Mouse (Mus musculus) hindbrain, embryonic 15.5 days (tissue): Measurements from ENCODE around the gene Eif4e. TPM values are rescaled to one million over a fixed set of nuclear protein-coding genes. Genes with fewer than 3 reads are reported as not detected.

Experiments used
- ATAC-seq: fragments of 200-750 bp; cut with Nextera tagmentation; 2 replicates; pipeline ENCODE4 v1.8.0; 2017; ENCODE audit warnings: low read depth, moderate number of reproducible peaks, moderate TSS enrichment; ENCODE audit not compliant: low FRiP score
- H3K27ac ChIP-seq: fragments of 300-500 bp; sonication (generic); replicated peaks from 2 replicates; pipeline ENCODE4 v1.5.1; 2015; ENCODE audit warnings: mild to moderate bottlenecking, inconsistent platforms
- H3K27me3 ChIP-seq: fragments of 300-500 bp; sonication (generic); 2 replicates; pipeline ENCODE4 v1.6.1; 2015; ENCODE audit warnings: control low read depth, inconsistent platforms
- H3K36me3 ChIP-seq: fragments of 300-500 bp; sonication (generic); 2 replicates; pipeline ENCODE4 v1.6.1; 2015; ENCODE audit warnings: control low read depth, inconsistent platforms
- H3K4me1 ChIP-seq: fragments of 300-500 bp; sonication (generic); replicated peaks from 2 replicates; pipeline ENCODE4 v1.6.1; 2015; ENCODE audit warnings: control low read depth, inconsistent platforms
- H3K4me2 ChIP-seq: fragments of 300-500 bp; sonication (generic); 2 replicates; pipeline ENCODE4 v1.6.1; 2015; ENCODE audit warnings: moderate library complexity, mild to moderate bottlenecking, inconsistent platforms
- H3K4me3 ChIP-seq: fragments of 300-500 bp; sonication (generic); 2 replicates; pipeline ENCODE4 v1.5.1; 2015; ENCODE audit warnings: mild to moderate bottlenecking, inconsistent platforms
- H3K9ac ChIP-seq: fragments of 300-500 bp; sonication (generic); 2 replicates; pipeline ENCODE4 v1.6.1; 2015; ENCODE audit warnings: inconsistent platforms
- H3K9me3 ChIP-seq: fragments of 300-500 bp; sonication (generic); 2 replicates; pipeline ENCODE4 v1.6.1; 2016; ENCODE audit warnings: control low read depth, inconsistent platforms
- WGBS: fragments of 180-500 bp; shearing (Covaris S2); methylation state at CpG from one replicate; pipeline ENCODE4 v1.1.7; 2015; 5-methylcytosine and 5-hydroxymethylcytosine counted together
- polyA plus RNA-seq: library from polyadenylated mRNA; unstranded; fragments of >200 nt; fragmentation: Nextera tagmentation; extraction: Ambion mirVana; gene quantifications from 2 replicates; pipeline ENCODE4 v1.2.1, GENCODE M21; 2015

Gene Eif4e
- polyA plus RNA-seq, 1 experiment from 2014 or later = 351 TPM

GRCm38 (mm10) chr3:138525494-138525893 lies 485 bp upstream of the Eif4e start:
- Histone ChIP-seq H3K27me3 (no peaks in the 10 kb centered on the region), H3K4me1 (peaks cover 21% of the 10 kb centered on the region), H3K9me3 (no peaks in the 10 kb centered on the region), H3K27ac (no peak overlapping the region), H3K36me3 (no peaks in the 10 kb centered on the region), H3K9ac (no peak overlapping the region), H3K4me3 (no peak overlapping the region), H3K4me2 (0 out of 2 replicates have a peak overlapping the region, but pooled peaks have one; percentile 83)
- WGBS = 48% methylated on average over 8 of the region's 8 CpGs
- no peak for ATAC-seq

- Histone ChIP-seq H3K9ac (peak overlapping the region; percentile 89), H3K9me3 (no peaks in the 10 kb centered on the region), H3K27me3 (no peaks in the 10 kb centered on the region), H3K4me2 (peak overlapping the region; percentile 83), H3K36me3 (no peaks in the 10 kb centered on the region), H3K4me1 (peaks cover 28% of the 10 kb centered on the region), H3K4me3 (peak overlapping the region; percentile 95), H3K27ac (peak overlapping the region; percentile 98)
- under 1% methylated on average over 59 of the region's 85 CpGs for WGBS
- ATAC-seq = peak; percentile 94
These were observed 1.1 kb downstream of the Eif4e start for GRCm38 (mm10) chr3:138526916-138527666.

GRCm38 (mm10) chr3:138527667-138528231 lies 1.8 kb downstream of the Eif4e start:
- WGBS = under 1% methylated on average over 39 of the region's 64 CpGs
- peak overlapping the region; percentile 95 for H3K4me3 ChIP-seq
- ATAC-seq = peak; percentile 78
- peaks cover 28% of the 10 kb centered on the region for H3K4me1 ChIP-seq
- peak overlapping the region; percentile 89 for H3K9ac ChIP-seq
- H3K27ac ChIP-seq = peak overlapping the region; percentile 98
- H3K4me2 ChIP-seq = peak overlapping the region; percentile 64
- H3K27me3 ChIP-seq = no peaks in the 10 kb centered on the region
- H3K36me3 ChIP-seq = no peaks in the 10 kb centered on the region
- no peaks in the 10 kb centered on the region for H3K9me3 ChIP-seq

- Histone ChIP-seq H3K4me1 (peaks cover 28% of the 10 kb centered on the region), H3K36me3 (no peaks in the 10 kb centered on the region), H3K9ac (peak overlapping the region; percentile 89), H3K4me2 (peak overlapping the region; percentile 64), H3K27me3 (no peaks in the 10 kb centered on the region), H3K4me3 (peak overlapping the region; percentile 95), H3K27ac (peak overlapping the region; percentile 98; the same call in 1 of the 2 replicates), H3K9me3 (no peaks in the 10 kb centered on the region)
- ATAC-seq = no peak
- WGBS = 3% methylated on average over 16 of the region's 16 CpGs
These were observed 2.3 kb downstream of the Eif4e start for GRCm38 (mm10) chr3:138528265-138528664.

- no peaks in the 10 kb centered on the region for H3K27me3 ChIP-seq
- H3K4me2 ChIP-seq = no peak overlapping the region
- no peak overlapping the region for H3K27ac ChIP-seq
- WGBS = 80% methylated on average over 8 of the region's 8 CpGs
- H3K9me3 ChIP-seq = no peaks in the 10 kb centered on the region
- no peaks in the 10 kb centered on the region for H3K36me3 ChIP-seq
- no peak overlapping the region for H3K4me3 ChIP-seq
- no peak overlapping the region for H3K9ac ChIP-seq
- ATAC-seq = no peak
- H3K4me1 ChIP-seq = peaks cover 28% of the 10 kb centered on the region
These were observed 4.8 kb downstream of the Eif4e start for GRCm38 (mm10) chr3:138530578-138531478.

- WGBS = 58% methylated on average over 12 of the region's 12 CpGs
- ATAC-seq = no peak
- peaks cover 24% of the 10 kb centered on the region for H3K4me1 ChIP-seq
- H3K27ac ChIP-seq = no peak overlapping the region
- no peak overlapping the region for H3K9ac ChIP-seq
- no peak overlapping the region for H3K4me3 ChIP-seq
- H3K4me2 ChIP-seq = no peak overlapping the region
- H3K9me3 ChIP-seq = no peaks in the 10 kb centered on the region
- H3K36me3 ChIP-seq = no peaks in the 10 kb centered on the region
- no peaks in the 10 kb centered on the region for H3K27me3 ChIP-seq
These were observed 5.7 kb downstream of the Eif4e start for GRCm38 (mm10) chr3:138531479-138532181.

GRCm38 (mm10) chr3:138532764-138533163 lies 6.8 kb downstream of the Eif4e start:
- H3K9me3 ChIP-seq = no peaks in the 10 kb centered on the region
- no peaks in the 10 kb centered on the region for H3K27me3 ChIP-seq
- WGBS = 66% methylated on average over 2 of the region's 2 CpGs
- no peak overlapping the region for H3K9ac ChIP-seq
- H3K36me3 ChIP-seq = no peaks in the 10 kb centered on the region
- peaks cover 24% of the 10 kb centered on the region for H3K4me1 ChIP-seq
- H3K27ac ChIP-seq = no peak overlapping the region
- no peak overlapping the region for H3K4me3 ChIP-seq
- ATAC-seq = no peak
- H3K4me2 ChIP-seq = no peak overlapping the region

GRCm38 (mm10) chr3:138536031-138536430 lies 10.1 kb downstream of the Eif4e start:
- Histone ChIP-seq H3K4me2 (no peak overlapping the region), H3K9ac (no peak overlapping the region), H3K27ac (no peak overlapping the region), H3K4me3 (no peak overlapping the region), H3K36me3 (no peaks in the 10 kb centered on the region), H3K4me1 (peaks cover 7% of the 10 kb centered on the region; the same call in 1 of the 2 replicates), H3K9me3 (no peaks in the 10 kb centered on the region), H3K27me3 (no peaks in the 10 kb centered on the region)
- 93% methylated on average over 2 of the region's 2 CpGs for WGBS
- ATAC-seq = no peak

GRCm38 (mm10) chr3:138542621-138543020 lies 16.6 kb downstream of the Eif4e start:
- Histone ChIP-seq H3K9ac (no peak overlapping the region), H3K27ac (no peak overlapping the region), H3K36me3 (no peaks in the 10 kb centered on the region), H3K4me1 (no peaks in the 10 kb centered on the region), H3K4me2 (no peak overlapping the region), H3K27me3 (no peaks in the 10 kb centered on the region), H3K9me3 (no peaks in the 10 kb centered on the region), H3K4me3 (no peak overlapping the region)
- ATAC-seq = no peak
- WGBS = 73% methylated on average over 3 of the region's 3 CpGs

- ATAC-seq = no peak
These were observed 18.1 kb downstream of the Eif4e start for GRCm38 (mm10) chr3:138544117-138544516.

GRCm38 (mm10) chr3:138546678-138547077 lies 20.7 kb downstream of the Eif4e start:
- WGBS = 92% methylated on average over 2 of the region's 2 CpGs
- Histone ChIP-seq H3K27ac (no peak overlapping the region), H3K9me3 (no peaks in the 10 kb centered on the region), H3K27me3 (no peaks in the 10 kb centered on the region), H3K9ac (no peak overlapping the region), H3K4me3 (no peak overlapping the region), H3K36me3 (peaks cover 17% of the 10 kb centered on the region), H3K4me2 (no peak overlapping the region), H3K4me1 (no peaks in the 10 kb centered on the region)
- no peak for ATAC-seq

More at GRCm38 (mm10) chr3:138544117-138544516, 18.1 kb downstream of the Eif4e start:
- Histone ChIP-seq H3K9me3 (no peaks in the 10 kb centered on the region), H3K9ac (no peak overlapping the region), H3K27ac (no peak overlapping the region), H3K4me2 (no peak overlapping the region), H3K4me3 (no peak overlapping the region), H3K36me3 (0 out of 2 replicates have a peak, but pooled peaks cover under 1% of the 10 kb centered on the region), H3K27me3 (no peaks in the 10 kb centered on the region), H3K4me1 (no peaks in the 10 kb centered on the region)
- WGBS = 74% methylated on average over 4 of the region's 4 CpGs
